Mouse (Mus musculus): ENCODE measurements around the gene Rab1a. TPM values are rescaled to one million over a fixed set of nuclear protein-coding genes. Genes with fewer than 3 reads are reported as not detected.

Rab1a gene
- polyA plus RNA-seq, 1 experiment from 2014 or later: 174 TPM

DNA sequence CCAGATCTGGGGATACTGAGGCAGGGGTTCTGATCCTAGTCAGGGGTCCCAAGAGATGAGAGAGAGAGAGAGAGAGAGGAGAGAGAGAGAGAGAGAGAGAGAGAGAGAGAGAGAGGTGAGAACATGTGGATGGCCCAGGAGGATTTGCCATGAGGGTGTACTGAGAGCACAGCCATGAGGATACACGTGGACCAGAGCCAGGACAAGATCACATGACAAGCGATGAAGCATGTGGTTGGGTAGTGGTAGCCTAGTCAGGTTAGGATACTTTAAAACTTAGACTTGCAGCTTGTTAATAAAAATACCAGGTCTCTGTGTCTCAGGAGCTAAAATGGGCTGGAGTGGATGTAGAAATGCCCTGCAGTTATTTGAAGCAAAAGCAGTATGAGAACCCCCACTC is 74.7 kb downstream of the Rab1a start:
- POLR2A ChIA-PET: no interaction called here
- CTCF ChIA-PET: interaction anchor here (1.3 kb wide), 1 partner anchor 58 kb away, joined by 6 read pairs; no protein-coding TSS in a partner anchor
- ATAC-seq: no peak
- TF ChIP-seq CTCF (IDR thresholded peaks at IDR 0.05): no peak
- H3K27me3 ChIP-seq: no peaks in the 10 kb centered on the region
- DNase-seq (ENCODE audit: low read depth, low spot score): no peak
- in situ Hi-C loops (cut with MboI; ENCODE audit: low pct_unique_long_range_greater_than_20kb): no loop called here

Other genes starting within 250 kb of the Rab1a start
- 152 TPM for gene Actr2, start 88.5 kb upstream of the Rab1a start, polyA plus RNA-seq (2021)
- gene Cep68, start 48.0 kb downstream of the Rab1a start, polyA plus RNA-seq (2021): 31.5 TPM
- 20.2 TPM for gene Slc1a4, start 131.3 kb downstream of the Rab1a start, polyA plus RNA-seq (2021)

All from Patski (cell line).